Mouse (Mus musculus) right cerebral cortex, adult 18-20 months (tissue): Measurements from ENCODE around the gene Nkx2-5.

ENCODE experiments used
- DNase-seq: peaks from one replicate; pipeline ENCODE4 v3.0.0; 2022; ENCODE audit warnings: mixed read lengths

The Nkx2-5 gene

DNA sequence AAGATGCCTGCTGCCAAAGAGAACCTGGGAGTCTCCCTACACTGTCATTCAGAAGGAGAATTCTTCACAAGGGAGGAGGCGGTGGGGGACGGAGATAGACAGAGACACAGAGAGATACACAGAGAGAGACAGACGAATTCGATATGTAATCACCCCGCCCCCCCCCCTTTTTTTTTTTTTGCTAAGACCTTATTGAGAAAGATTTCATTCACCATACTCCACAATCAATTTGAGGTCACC is at the start of gene Nkx2-5:
Gene Nkx2-5, minus strand, starts transcription at position 101 of the 240 bp plus-strand sequence.
- DNase-seq = no peak

DNA sequence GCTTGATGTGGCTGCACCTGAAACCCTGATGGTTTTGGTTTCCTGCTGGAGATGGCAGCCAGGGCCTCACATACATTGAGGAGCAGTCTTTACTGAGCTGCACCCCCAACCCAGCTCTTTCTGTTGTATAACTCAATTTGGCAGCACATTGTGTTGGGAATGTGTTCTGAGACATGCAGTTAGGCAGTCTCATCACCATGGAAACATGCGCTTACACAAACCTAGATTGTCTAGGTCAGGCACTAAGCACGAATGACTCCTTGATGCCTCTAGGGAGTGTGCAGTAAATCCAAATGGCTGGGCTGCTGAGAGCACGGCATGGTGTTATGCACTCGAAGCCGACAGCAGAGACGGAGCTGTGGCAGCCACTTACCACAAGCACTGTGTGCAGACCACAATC is 49.5 kb upstream of the Nkx2-5 start:
- peak; percentile 66 for DNase-seq

DNA sequence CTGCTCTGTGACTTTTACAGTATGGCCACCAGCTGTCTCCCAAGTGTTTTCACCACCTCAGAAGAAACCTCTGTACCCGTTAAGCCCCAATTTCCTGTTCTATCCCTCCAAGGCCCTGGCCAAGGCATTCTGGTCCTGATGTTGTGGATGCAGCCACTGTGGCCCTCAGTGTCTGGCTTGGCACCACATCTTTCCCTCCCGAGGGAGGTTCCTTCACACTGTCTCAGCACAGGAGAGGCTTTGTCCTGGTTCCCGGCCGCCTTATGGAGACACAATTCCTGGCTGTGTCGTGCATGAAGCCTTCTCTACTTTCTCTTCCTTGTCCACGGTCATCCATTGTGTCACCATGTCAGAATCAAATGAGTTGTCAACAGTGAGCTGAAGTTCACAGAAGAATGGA is 48.7 kb upstream of the Nkx2-5 start:
- DNase-seq = no peak

DNA sequence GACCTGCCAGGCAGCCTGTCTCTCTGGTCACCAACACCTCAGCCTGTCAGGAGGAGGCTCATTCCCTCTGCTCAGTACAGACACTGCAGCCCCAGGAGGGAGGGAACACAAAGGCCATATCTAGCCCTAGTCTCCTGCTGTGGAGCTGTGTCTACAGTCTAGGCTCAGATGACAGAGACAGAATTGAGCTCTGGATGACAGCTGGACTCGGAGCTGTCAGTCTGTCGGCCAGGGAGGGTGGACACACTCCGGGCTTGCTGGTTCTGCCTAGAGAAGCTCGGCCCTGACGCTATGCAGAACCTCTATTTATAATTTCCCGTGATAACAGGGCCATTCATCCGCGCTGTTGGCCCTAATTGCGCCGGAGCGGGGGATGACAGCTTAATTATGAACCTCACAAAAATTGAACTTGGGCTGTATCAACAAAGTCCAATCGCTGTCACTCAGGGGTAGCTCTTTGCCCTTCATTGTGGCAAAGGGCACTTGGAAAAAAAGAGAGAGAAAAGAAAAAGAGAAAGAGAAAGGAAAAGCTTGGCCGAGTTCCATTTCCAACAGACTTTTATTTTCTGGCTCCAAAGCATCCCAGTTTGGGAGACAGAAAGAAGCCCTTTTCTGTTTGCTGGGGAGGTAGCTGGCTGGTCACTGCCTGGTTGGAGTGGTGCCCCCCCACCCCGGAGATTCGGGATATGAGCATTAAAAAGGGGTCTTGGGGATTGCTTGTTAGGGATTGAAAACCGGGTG is 48.0 kb upstream of the Nkx2-5 start:
- DNase-seq = peak; percentile 24

DNA sequence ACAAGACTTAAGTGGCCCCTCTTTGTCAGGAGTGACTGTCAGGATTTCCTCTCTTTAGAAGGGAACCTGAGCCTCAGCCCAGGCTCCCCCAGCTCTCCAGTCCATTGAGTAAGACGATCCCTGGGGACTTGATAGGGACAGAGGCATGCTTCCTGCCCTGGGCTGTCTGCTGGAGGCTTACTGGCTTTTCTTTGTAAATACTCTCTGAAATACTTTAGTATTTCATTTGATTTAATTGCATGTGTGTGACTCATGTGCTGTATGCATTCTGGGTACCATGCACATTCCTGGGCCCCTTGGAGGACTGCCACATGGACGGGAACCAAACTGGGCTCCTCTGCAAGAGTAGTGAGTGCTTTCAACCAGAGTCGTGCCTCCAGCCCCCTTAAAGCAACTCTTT is 43.1 kb upstream of the Nkx2-5 start:
- DNase-seq = no peak

DNA sequence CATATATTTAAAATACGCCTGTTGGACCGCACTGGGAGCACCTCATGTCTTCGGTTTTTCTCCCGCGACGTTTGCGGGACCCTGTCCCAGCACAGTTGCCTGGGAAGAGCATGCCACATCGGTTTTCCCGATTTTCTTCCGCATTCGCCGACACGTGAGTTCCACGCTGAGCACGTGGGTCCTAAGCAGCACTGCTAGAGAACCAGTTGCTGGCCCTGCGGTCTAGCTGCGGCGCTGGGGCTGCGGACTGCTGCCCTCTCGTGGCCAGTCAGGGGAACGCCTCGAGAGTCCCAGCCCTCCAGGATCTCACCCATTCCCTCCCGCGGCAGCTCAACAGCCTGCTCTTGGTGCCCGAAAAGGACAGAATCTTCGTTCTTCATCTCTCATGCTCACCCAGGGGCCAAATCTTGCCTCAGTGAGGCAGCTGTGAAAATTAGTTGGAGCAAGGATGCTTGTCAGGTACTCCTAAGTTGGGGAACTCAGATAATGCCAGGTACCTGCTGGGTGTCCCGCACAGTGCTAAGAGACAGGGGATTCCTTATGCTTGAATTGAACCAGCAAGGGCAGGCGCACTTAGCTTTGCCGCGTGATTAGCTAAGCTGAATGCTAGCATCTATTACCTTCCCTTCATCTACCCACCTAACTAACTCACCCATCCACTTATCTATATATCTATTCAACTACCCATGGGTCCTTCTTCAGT is 41.4 kb upstream of the Nkx2-5 start:
- peak; percentile 85 for DNase-seq

DNA sequence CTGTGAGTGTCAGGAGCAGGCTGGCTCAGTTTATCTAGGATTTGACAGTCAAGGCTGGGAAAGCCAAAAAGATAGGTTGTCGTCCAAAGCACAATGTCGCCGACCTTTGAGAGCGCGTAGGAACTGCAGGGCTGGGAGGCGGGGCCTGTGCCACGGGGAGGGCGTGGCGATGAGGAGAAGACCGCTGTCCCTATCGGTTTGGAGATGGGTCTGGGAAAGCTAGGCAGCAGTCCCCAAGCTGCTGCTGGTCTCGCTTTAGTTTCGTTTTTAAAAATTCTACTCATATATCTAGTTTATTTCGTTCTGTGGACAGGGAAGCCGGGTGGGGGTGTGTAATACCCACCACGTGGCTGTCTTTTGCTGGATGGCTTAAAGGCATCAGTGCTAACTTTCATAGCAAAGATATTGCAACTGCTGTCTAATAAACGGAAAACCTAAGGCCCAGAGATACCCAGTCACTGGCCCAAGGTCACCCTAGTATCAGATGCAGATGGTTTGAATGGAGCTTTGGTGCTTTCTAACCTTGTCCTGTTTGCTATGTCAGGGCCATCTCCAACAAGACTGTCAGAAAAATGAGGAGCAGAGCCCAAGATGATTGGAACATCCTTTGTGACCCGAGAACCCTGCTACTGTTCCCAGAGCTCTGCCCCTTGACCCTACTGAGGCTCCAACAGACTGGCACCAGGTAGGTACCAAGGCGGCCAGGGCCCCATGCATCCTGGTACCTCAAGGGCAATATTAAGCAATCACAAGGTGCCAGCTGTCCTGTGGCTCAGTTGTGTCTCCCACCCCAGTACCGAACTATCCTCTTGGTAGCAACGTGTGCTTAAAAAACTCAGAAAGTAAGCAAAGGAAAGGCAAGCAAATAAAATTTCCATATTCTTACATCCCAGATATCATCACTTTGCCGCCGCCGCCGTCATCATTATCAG is 40.5 kb upstream of the Nkx2-5 start:
- DNase-seq = peak; percentile 67

DNA sequence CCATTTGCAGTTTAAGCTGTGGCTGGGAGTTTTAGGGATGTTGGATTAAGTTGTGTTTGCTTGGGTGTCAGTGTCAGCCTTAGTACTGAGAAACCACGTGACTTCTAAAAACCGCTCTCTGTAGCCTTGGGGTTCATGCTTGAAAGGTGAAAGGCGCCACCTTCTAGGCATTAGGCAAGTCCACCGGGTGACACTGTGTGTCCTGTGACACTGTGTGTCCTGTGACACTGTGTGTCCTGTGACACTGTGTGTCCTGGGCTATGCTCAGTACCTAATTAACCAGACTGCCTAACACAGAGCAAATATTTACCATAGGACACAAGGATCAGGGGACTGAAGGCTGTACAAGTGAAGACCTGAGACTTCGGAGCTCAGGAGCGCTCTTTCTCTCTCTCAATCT is 38.8 kb upstream of the Nkx2-5 start:
- DNase-seq = no peak

DNA sequence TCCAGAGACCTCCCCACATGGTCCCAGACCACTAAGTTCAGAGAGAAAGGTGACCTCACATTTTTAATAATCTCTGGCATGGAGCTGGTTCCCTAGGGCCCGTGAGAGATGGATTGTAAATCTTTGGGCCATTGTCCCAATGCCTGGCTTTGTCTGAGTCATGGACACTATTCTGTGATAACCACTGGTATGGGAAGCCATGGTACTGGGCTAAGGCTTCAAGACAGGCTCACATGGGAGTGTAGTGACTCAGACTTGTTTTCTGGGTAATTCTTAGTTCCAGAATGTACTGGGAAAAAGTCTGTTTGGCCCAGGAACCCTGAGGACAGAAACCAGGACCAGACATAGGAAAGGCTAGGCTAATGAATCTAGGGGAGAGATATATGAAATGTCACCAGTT is 37.9 kb upstream of the Nkx2-5 start:
- DNase-seq = no peak

DNA sequence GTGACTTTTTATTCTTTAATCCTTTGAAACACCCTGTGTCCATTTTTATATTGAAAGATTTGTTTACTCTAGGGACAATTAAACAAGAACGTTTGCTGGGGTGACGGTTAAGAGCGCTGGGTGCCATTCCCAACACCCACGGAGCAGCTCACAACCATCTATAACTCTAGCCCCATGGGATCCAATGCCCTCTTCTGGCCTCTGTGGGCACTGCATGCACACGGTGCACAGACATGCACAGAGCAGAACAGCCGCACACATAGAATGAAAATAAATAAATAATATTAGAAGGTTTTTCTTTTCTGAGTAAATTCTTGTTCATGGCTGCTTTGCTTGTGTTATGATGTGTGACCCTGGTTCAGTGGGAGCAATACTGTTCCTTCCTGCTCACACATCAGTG is 34.4 kb upstream of the Nkx2-5 start:
- no peak for DNase-seq

DNA sequence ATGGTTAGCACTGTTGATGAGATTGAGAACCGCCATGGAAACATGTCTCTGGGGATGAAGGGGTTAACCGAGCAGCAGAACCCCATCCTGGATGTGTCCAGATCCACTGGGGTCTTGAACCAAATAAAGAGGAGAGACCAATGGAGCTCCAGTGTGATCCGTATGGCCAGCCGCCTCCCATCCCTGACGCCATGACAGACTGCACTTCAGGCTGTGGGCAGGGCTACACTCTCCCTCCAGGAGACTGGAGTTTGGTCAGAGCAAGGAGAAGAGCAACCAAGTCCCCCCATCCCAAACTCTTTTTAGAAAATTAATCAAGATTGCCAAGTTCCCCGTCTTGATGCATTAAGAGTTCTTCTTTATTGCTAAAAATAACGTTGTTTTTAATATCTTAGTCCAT is 33.1 kb upstream of the Nkx2-5 start:
- DNase-seq = no peak

DNA sequence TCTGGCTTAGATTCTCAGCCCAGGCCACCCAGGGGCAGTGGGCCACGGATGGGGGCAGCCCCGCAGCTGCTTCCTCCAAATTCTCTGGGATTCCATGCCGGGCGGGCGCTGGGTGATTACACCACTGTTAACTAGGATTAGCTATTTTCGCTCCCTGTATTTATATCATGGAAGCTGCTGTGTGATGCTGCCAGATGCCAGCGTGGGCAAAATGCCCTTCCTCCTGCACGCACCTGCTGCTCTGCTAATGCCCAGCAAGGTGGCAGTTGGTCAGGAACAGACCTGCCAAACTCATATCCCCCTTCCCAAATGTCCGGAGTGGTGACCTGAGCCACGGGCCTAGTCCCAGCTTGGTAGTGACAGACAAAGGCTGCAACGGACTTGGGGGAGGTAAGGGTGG is 29.7 kb upstream of the Nkx2-5 start:
- DNase-seq = no peak

DNA sequence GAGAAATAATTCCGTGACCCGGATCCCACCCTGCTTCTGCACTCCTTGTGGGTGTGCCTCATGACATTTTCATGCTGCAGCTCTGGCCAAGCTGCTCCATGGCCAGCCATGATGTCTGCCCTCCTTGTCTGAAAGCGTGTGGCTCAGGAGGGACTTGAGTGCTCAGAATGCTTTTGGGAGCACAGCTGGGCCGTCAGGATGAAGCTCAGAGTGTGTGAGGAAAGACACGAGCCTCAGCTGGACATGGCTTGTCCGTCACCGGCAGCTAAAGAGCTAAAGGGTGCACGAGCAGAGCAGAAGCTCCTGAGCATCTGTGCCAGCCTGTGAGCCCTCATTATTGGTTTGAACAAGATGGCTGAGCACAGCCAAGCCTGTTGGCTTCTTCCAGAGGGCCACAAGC is 28.7 kb upstream of the Nkx2-5 start:
- no peak for DNase-seq

DNA sequence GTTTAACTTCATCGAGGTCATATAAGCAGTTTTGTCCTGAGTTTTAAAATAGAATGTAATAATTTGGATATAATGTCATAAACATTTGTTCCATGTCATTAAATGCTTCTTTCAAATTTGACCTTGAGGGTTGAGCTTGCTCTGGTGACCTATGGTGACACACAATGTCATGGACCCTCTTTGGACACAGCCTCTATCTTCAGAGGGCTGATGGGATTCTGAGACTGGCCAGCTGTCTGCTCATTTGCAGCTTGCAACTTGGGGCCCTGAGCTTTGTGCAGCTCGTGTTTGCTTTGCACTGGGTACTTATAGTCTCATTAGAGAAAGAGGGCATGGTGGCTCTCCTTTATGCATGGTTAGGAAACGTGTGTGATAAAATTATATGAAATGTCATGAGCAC is 28.1 kb upstream of the Nkx2-5 start:
- no peak for DNase-seq

DNA sequence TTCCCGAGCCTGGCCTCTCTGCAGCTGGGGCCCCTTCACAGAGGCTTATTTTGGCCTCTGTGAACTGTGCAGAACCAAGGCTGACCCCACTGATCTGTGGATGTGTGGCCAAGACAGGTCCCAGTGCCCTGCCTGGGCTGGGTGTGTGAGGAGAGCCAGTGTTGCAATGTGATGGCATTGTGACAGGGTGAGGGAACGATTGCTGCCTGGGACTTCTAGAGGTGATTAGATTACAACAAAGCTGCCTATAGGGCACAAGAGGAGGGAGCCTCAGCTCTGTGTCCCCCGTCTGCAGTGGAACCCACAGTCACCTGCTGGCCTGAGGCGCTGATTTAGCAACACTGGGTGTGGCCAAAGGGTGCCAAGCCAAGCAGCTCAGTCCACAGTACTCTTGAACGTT is 23.9 kb upstream of the Nkx2-5 start:
- no peak for DNase-seq

DNA sequence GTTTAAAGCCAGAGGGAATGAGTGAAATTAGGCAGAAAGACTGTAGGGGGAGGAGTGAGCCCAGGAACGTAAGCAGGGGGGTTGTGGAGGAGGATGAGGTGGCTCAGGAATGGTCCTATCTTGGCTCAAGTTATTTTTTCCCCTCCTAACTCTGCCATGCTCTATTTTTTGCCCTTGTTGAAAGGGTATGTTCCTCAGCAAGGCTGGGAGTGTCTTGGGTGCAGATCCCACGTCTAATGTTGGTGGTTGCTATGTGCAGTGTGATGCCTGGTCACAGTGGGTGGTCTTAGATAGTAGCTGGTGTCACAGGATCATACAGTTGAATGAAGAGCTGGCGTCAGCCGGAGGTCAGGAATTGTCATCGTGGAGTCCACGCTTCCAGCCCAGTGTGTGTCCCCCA is 20.3 kb upstream of the Nkx2-5 start:
- DNase-seq = no peak

DNA sequence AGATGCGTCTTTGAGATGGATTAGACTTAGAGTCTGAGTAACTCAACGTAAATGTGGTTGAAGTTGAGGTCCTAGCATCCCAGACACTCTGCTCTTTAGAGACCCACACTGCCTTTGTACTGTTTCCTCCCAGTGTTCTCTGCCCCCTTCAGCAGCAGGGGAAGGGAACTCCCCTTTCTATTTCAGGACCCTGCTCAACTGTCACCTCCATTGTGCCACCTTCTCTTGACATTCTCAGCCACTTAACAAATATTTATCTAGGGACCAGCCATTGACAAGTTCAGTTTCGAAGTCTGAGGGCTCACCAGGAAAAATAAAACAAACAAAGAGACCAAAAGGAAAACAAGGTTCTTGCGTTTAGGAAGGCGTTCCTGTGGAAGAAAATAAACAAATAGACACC is 19.5 kb upstream of the Nkx2-5 start:
- no peak for DNase-seq

DNA sequence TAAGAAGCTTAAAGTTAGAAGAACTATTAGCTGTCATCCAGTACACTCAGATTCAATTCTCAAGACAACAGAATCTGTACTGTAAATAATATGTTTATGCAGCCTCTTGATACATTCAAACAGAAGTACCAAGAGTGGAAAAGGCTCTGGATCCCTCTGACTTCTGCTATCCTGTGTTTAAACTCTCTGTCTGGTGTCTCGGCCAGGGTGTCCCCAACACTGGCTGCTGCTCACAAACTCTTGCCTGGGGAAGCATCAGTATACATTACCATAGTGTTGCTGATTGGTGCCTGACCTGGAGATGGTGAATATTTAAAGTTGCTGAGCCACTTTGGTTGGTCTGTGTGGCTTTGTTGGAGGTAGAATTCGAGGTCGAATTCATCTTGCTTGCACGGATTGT is 17.0 kb upstream of the Nkx2-5 start:
- DNase-seq = no peak

DNA sequence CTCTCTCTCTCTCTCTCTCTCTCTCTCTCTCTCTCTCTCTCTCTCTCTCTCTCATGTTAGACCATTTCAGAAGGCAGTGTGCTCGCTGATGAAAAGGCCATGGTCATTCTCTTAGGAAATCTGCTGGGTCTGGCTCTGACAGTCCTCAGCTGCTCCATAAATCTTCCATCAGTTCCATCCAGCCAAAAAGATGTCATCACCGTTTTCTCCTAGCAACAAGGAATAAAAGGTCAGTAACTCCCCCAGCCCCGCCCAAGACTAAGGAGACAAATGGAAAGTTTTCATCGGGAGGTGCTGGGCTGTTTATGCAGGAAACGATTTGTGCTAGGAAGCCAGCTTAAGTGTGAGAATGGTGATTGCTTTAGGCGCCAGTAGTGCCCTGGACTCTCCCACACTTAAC is 16.6 kb upstream of the Nkx2-5 start:
- DNase-seq = no peak

DNA sequence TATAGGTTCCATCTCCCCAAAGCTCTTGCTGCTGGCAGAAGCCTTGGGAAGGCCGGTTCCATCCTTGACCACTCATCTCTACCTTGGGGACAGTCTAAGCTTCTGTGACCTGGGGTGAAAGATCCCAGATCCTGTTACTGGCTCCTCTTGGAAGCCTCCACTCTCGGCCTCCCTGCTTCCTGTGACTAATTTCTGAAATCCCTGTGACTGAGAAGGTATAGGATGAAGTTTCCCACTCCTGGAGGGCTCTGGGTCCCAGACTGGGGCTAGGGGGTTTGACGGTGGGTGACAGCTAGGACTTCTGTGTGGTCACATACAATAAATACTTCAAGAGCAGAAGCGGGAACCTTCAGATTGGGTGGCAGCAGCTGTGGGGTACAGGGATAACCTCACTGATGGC is 16.1 kb upstream of the Nkx2-5 start:
- DNase-seq = no peak

DNA sequence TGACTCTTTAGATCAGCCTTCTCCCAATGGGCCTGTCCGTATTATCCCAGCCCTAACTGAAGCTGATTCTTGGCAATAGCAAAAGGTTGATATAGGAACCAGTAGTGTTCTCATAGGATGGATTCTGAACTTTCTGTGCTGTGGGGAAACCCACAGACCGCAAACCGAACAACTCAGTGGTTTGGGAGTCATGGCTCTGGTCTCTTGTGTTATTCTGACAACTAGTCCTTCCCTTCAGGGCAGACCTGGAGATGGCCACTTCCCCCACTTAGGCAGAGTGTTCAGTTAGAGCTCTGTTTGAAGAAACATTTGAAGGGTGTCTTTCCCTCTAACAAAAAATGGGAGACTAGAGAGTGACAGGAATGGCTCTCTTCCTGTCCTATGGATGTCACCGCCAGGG is 7.5 kb upstream of the Nkx2-5 start:
- no peak for DNase-seq

DNA sequence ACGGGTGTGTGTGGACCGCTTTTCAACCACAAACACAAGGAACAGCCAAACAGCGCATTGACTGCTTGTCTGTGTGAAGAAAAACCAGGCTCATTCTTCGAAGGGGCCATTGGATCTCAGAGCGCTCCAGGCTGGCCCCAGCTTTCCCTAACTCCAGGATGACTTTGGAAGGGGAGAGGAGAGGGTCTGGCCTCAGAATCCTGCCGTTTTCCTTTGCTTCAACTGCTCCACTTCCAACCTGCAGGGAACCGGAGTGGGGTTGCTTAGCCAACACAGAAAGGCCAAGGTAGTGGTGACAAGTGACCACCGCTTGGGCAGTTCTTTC is 6.3 kb upstream of the Nkx2-5 start:
- no peak for DNase-seq

DNA sequence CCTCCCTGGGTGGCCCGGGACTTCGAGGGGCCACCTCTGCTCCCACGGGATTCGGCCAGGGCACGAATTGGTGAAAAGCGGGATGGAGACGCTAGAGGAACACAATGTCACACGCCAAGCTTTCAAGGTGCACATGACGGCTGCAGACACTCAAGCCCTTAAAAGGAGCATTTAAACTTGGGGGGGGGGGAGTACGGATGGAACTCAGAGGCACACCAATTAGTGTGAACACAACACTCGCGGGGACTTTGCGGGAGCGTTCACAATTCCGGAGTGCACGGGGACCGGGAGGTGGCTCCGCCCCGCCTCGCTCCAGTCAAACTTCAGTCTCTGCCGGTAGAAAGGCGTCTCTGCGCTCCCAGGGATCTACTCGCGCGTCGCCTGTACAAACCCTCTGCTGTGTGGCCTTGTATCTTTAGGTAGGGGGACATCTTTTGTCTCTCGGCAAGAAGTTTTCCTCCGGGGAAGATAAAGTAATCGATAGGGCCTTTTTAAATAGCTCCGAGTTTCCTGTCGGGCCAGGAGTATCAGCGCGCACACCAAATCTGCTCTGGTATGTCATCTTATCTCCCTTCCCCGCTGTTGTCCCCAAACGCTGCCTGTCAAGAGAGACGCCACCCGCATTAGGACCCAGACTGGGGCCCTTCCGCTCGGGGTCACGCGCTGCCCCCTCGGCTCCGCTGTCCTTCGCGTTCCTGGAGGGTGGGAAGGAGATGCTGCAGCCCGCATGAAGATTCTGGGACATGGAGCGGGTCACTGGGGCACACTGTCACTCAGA is 5.7 kb upstream of the Nkx2-5 start:
- no peak for DNase-seq
